Mouse (Mus musculus) layer of hippocampus, adult 2 months (tissue): ENCODE data around the gene Mrps21. TPM values are rescaled to one million over a fixed set of nuclear protein-coding genes. Genes with fewer than 3 reads are reported as not detected.
"Not testable (repeated sequence)": the region's sequence is repeated elsewhere in the genome, so short reads cannot be mapped to it uniquely, and the experiment has no call there.

Source experiments
- DNase-seq, 2 experiments: peaks; one replicate each; pipeline ENCODE4 v3.0.0; 2022; ENCODE audit warnings: low spot score in 2 of 2
- H3K27ac ChIP-seq: fragments of 200-600 bp; 2 replicates; pipeline ENCODE4 v1.8.1; 2022
- H3K4me3 ChIP-seq: fragments of 200-600 bp; 2 replicates; pipeline ENCODE4 v1.8.1; 2022; ENCODE audit warnings: mild to moderate bottlenecking
- CTCF ChIP-seq: fragments of 200-600 bp; conservative IDR thresholded peaks from 2 replicates; pipeline ENCODE4 v1.8.1; 2022; ENCODE audit warnings: antibody characterized with exemption, mild to moderate bottlenecking, moderate library complexity
- total RNA-seq, 2 experiments: library from RNA; stranded (reverse); gene quantifications; 2 replicates each; pipeline ENCODE4 v1.2.3; 2021

Mrps21 gene
- total RNA-seq, 2 experiments from 2014 or later = 155 to 164 TPM

- Histone ChIP-seq H3K4me3 (no peak overlapping the region; the same call in 1 of the 2 replicates), H3K27ac (peak overlapping the region; percentile 86)
- no peak for TF ChIP-seq CTCF
- DNase-seq = no peak
These were observed 30.5 kb upstream of the Mrps21 start for GRCm38 (mm10) chr3:95901616-95902372.

- DNase-seq = no peak
- Histone ChIP-seq H3K4me3 (no peak overlapping the region), H3K27ac (no peak overlapping the region)
- no peak for TF ChIP-seq CTCF
These were observed 28.6 kb upstream of the Mrps21 start for GRCm38 (mm10) chr3:95899800-95900524.

GRCm38 (mm10) chr3:95895501-95895900 is 24.2 kb upstream of the Mrps21 start:
- H3K4me3 ChIP-seq, DNase-seq, H3K27ac ChIP-seq: not testable (repeated sequence)

GRCm38 (mm10) chr3:95894317-95895160 is 23.2 kb upstream of the Mrps21 start:
- peak overlapping the region; percentile 94 for H3K27ac ChIP-seq
- H3K4me3 ChIP-seq = peak overlapping the region; percentile 94
- no peak for DNase-seq
- no peak for TF ChIP-seq CTCF

GRCm38 (mm10) chr3:95893606-95894316 is 22.4 kb upstream of the Mrps21 start, which contains the start of gene Aph1a:
Gene Aph1a, plus strand, starts transcription at chr3:95893969.
- DNase-seq = peak; percentile 96 to 99
- H3K4me3 ChIP-seq = peak within 1 kb of the TSS; percentile 94
- peak within 1 kb of the TSS; percentile 94 for H3K27ac ChIP-seq

- no peak for DNase-seq
- Histone ChIP-seq H3K4me3 (peak overlapping the region; percentile 94), H3K27ac (peak overlapping the region; percentile 91)
- TF ChIP-seq CTCF = no peak
These were observed 21.8 kb upstream of the Mrps21 start for GRCm38 (mm10) chr3:95893126-95893525.

- DNase-seq = no peak
- Histone ChIP-seq H3K4me3 (no peak overlapping the region; the same call in 1 of the 2 replicates), H3K27ac (peak overlapping the region; percentile 91)
- no peak for TF ChIP-seq CTCF
These were observed 21.0 kb upstream of the Mrps21 start for GRCm38 (mm10) chr3:95892066-95893052.

- Histone ChIP-seq H3K27ac (peak within 1 kb of the TSS; percentile 70), H3K4me3 (peak within 1 kb of the TSS; percentile 33)
- no peak for TF ChIP-seq CTCF
- no peak for DNase-seq
These were observed 20.1 kb upstream of the Mrps21 start, which contains the start of gene BC028528 for GRCm38 (mm10) chr3:95891211-95892065. Gene BC028528, minus strand, starts transcription at chr3:95892005.

- DNase-seq = no peak
- H3K27ac ChIP-seq = no peak overlapping the region
- TF ChIP-seq CTCF = no peak
- no peak overlapping the region for H3K4me3 ChIP-seq
These were observed 18.3 kb upstream of the Mrps21 start for GRCm38 (mm10) chr3:95889664-95890063.

- DNase-seq = no peak
- TF ChIP-seq CTCF = no peak
- Histone ChIP-seq H3K4me3 (no peak overlapping the region), H3K27ac (no peak overlapping the region)
These were observed 16.3 kb upstream of the Mrps21 start for GRCm38 (mm10) chr3:95887596-95887995.
